In genomic region chr10:79934794-79935569, GRCm38 (mm10) we compare ENCODE assay signal across 11 mouse cellular contexts. TPM values are rescaled to one million over a fixed set of nuclear protein-coding genes. Genes with fewer than 3 reads are reported as not detected.
DNase-seq lines count a peak whose midpoint lies in the region; ATAC-seq and TF ChIP-seq lines count a peak whose summit lies in the region.
"Had no signal": no experiment of that assay in that cellular context is flagged by ENCODE, and none has a peak within 500 bp of the region (broad histone marks: within the 10 kb centered on the region; RNA-seq: fewer than 3 reads in every experiment).

No protein-coding gene starts in this region.

- DNase-seq in heart, postnatal 10 days = no peak
- no peak for DNase-seq in hindbrain, postnatal 0 days (ENCODE audit: low spot score)
- no peak for DNase-seq in frontal cortex, postnatal 10 days (ENCODE audit: low spot score in 2 of 2)

- ATAC-seq in heart, embryonic 15.5 days (replicated peaks; ENCODE audit: insufficient number of reproducible peaks, insufficient read depth, low FRiP score, low read depth) = no peak
- ATAC-seq in megakaryocyte, adult 5-6 weeks (ENCODE audit: poor library complexity, severe bottlenecking) = no peak
- ATAC-seq in hindbrain, postnatal 0 days = no peak
- no peak for ATAC-seq in neural tube, embryonic 15.5 days (ENCODE audit: low FRiP score)

- H3K4me1 ChIP-seq in heart, embryonic 15.5 days (replicated peaks) = peaks cover 78% of the 10 kb centered on the region
- peaks cover 100% of the 10 kb centered on the region for H3K4me1 ChIP-seq in megakaryocyte, embryonic 14.5 days
- H3K4me1 ChIP-seq in hindbrain, postnatal 0 days (ENCODE audit: insufficient read depth, low read length) = peaks cover 10% of the 10 kb centered on the region
- H3K4me1 ChIP-seq in neural tube, embryonic 15.5 days = peaks cover 64% of the 10 kb centered on the region

- peaks cover 12% of the 10 kb centered on the region for H3K36me3 ChIP-seq in heart, embryonic 15.5 days
- peaks cover 99% of the 10 kb centered on the region for H3K36me3 ChIP-seq in megakaryocyte, embryonic 14.5 days (replicated peaks; ENCODE audit: low read length)
- no peaks in the 10 kb centered on the region for H3K36me3 ChIP-seq in hindbrain, postnatal 0 days (ENCODE audit: insufficient read depth, low read length)
- H3K36me3 ChIP-seq in neural tube, embryonic 15.5 days = peaks cover 13% of the 10 kb centered on the region

- no peaks in the 10 kb centered on the region for H3K27me3 ChIP-seq in heart, embryonic 15.5 days
- no peaks in the 10 kb centered on the region for H3K27me3 ChIP-seq in megakaryocyte, embryonic 14.5 days (replicated peaks)
- H3K27me3 ChIP-seq in hindbrain, postnatal 0 days (ENCODE audit: insufficient read depth, low read length) = no peaks in the 10 kb centered on the region
- H3K27me3 ChIP-seq in neural tube, embryonic 15.5 days (replicated peaks) = no peaks in the 10 kb centered on the region

- H3K9me3 ChIP-seq in heart, embryonic 15.5 days (replicated peaks) = no peaks in the 10 kb centered on the region
- H3K9me3 ChIP-seq in megakaryocyte, embryonic 14.5 days = no peaks in the 10 kb centered on the region
- no peaks in the 10 kb centered on the region for H3K9me3 ChIP-seq in hindbrain, postnatal 0 days (ENCODE audit: low read length)
- no peaks in the 10 kb centered on the region for H3K9me3 ChIP-seq in neural tube, embryonic 15.5 days (replicated peaks)
- H3K9me3 ChIP-seq: G1E had no signal

- 84% methylated on average over 16 of the region's 16 CpGs for WGBS in heart, embryonic 15.5 days
- 79% methylated on average over 16 of the region's 16 CpGs for WGBS in hindbrain, postnatal 0 days
- 90% methylated on average over 16 of the region's 16 CpGs for WGBS in neural tube, embryonic 15.5 days

- no peak overlapping the region for H3K4me3 ChIP-seq in heart, embryonic 15.5 days
- H3K4me3 ChIP-seq in megakaryocyte, embryonic 14.5 days (replicated peaks) = peak overlapping the region; percentile 18
- no peak overlapping the region for H3K4me3 ChIP-seq in hindbrain, postnatal 0 days (ENCODE audit: low read length)
- H3K4me3 ChIP-seq in neural tube, embryonic 15.5 days (replicated peaks) = no peak overlapping the region

- 0 out of 2 replicates have a peak overlapping the region, but pooled peaks have one; percentile 1 for H3K27ac ChIP-seq in heart, embryonic 15.5 days
- 0 out of 2 replicates have a peak overlapping the region, but pooled peaks have one; percentile 48 for H3K27ac ChIP-seq in hindbrain, postnatal 0 days
- peak overlapping the region; percentile 63; the same call in 1 of the 2 replicates for H3K27ac ChIP-seq in neural tube, embryonic 15.5 days (replicated peaks)

- no peak overlapping the region for H3K9ac ChIP-seq in heart, embryonic 15.5 days
- no peak overlapping the region for H3K9ac ChIP-seq in hindbrain, postnatal 0 days (replicated peaks; ENCODE audit: low read length)
- no peak overlapping the region for H3K9ac ChIP-seq in neural tube, embryonic 15.5 days (replicated peaks)

- intact Hi-C loops in heart, postnatal 10 days (cut with DNase I) = no loop called here

- no peak overlapping the region for H3K4me2 ChIP-seq in heart, embryonic 15.5 days
- no peak overlapping the region for H3K4me2 ChIP-seq in hindbrain, postnatal 0 days (ENCODE audit: low read depth, low read length)
- H3K4me2 ChIP-seq in neural tube, embryonic 15.5 days = no peak overlapping the region

- TF ChIP-seq CTCF in hindbrain, postnatal 0 days (IDR thresholded peaks at IDR 0.05; ENCODE audit: low read depth) = no peak

RNA-seq across cellular contexts. Expression of gene Arid3a, which starts 8.1 kb away (rescaled TPM):
- polyA plus RNA-seq in heart, embryonic 15.5 days (2015; fragmentation: Nextera tagmentation; extraction: Ambion mirVana) = 2.1 and 3.7 TPM in 2 replicates
- 1 to 10 TPM; 3.1 to 3.2 TPM for total RNA-seq in heart, postnatal 10 days (2021)
- 89.7 and 142 TPM in 2 replicates for polyA plus RNA-seq in megakaryocyte, embryonic 14.5 days (2012; ENCODE audit: insufficient read depth, low replicate concordance)
- 36.7 and 38.7 TPM in 2 replicates for total RNA-seq in megakaryocyte, adult 5-6 weeks (2015)
- total RNA-seq in megakaryocyte, adult 5-6 weeks (2017) = 59.2 and 67.8 TPM in 2 replicates
- 9.7 and 10.1 TPM in 2 replicates for total RNA-seq in hindbrain, postnatal 0 days (2014; rRNA removed)
- polyA plus RNA-seq in hindbrain, postnatal 0 days (2015; fragmentation: Nextera tagmentation; extraction: Ambion mirVana) = 2.5 and 2.6 TPM in 2 replicates
- polyA plus RNA-seq in neural tube, embryonic 15.5 days (2015; fragmentation: Nextera tagmentation; extraction: Ambion mirVana) = 2.4 and 5.1 TPM in 2 replicates

RNA-seq across cellular contexts. Expression of gene R3hdm4, which starts 14.0 kb away (rescaled TPM):
- polyA plus RNA-seq in heart, embryonic 15.5 days (2015; fragmentation: Nextera tagmentation; extraction: Ambion mirVana) = 95.2 and 118 TPM in 2 replicates
- 10 to 100 TPM; 93.4 to 94.9 TPM for total RNA-seq in heart, postnatal 10 days (2021)
- 418 and 597 TPM in 2 replicates for polyA plus RNA-seq in megakaryocyte, embryonic 14.5 days (2012; ENCODE audit: insufficient read depth, low replicate concordance)
- 118 and 121 TPM in 2 replicates for total RNA-seq in megakaryocyte, adult 5-6 weeks (2015)
- 92.1 and 134 TPM in 2 replicates for total RNA-seq in megakaryocyte, adult 5-6 weeks (2017)
- 111 and 133 TPM in 2 replicates for total RNA-seq in hindbrain, postnatal 0 days (2014; rRNA removed)
- polyA plus RNA-seq in hindbrain, postnatal 0 days (2015; fragmentation: Nextera tagmentation; extraction: Ambion mirVana) = 252 and 267 TPM in 2 replicates
- polyA plus RNA-seq in neural tube, embryonic 15.5 days (2015; fragmentation: Nextera tagmentation; extraction: Ambion mirVana) = 264 and 288 TPM in 2 replicates

RNA-seq across cellular contexts. Expression of gene Kiss1r, which starts 18.2 kb away (rescaled TPM):
- polyA plus RNA-seq in heart, embryonic 15.5 days (2015; fragmentation: Nextera tagmentation; extraction: Ambion mirVana) = 0.34 and 0.51 TPM in 2 replicates
- under 1 TPM; 0.17 to 0.22 TPM for total RNA-seq in heart, postnatal 10 days (2021)
- 2.7 and 4.5 TPM in 2 replicates for polyA plus RNA-seq in megakaryocyte, embryonic 14.5 days (2012; ENCODE audit: insufficient read depth, low replicate concordance)
- total RNA-seq in megakaryocyte, adult 5-6 weeks (2015) = 0.18 and 0.29 TPM in 2 replicates
- total RNA-seq in megakaryocyte, adult 5-6 weeks (2017) = 0.26 and 0.77 TPM in 2 replicates
- 7.7 and 9.4 TPM in 2 replicates for total RNA-seq in hindbrain, postnatal 0 days (2014; rRNA removed)
- 3.4 and 3.9 TPM in 2 replicates for polyA plus RNA-seq in hindbrain, postnatal 0 days (2015; fragmentation: Nextera tagmentation; extraction: Ambion mirVana)
- polyA plus RNA-seq in neural tube, embryonic 15.5 days (2015; fragmentation: Nextera tagmentation; extraction: Ambion mirVana) = 1.8 and 2.8 TPM in 2 replicates

RNA-seq across cellular contexts. Expression of gene Gm26602, which starts 24.3 kb away (rescaled TPM):
- polyA plus RNA-seq in heart, embryonic 15.5 days (2015; fragmentation: Nextera tagmentation; extraction: Ambion mirVana) = 15.7 TPM in 1 of 2 replicates, not detected in the other
- not detected for total RNA-seq in heart, postnatal 10 days (2021)
- polyA plus RNA-seq in megakaryocyte, embryonic 14.5 days (2012; ENCODE audit: insufficient read depth, low replicate concordance) = not detected in 2 replicates
- total RNA-seq in megakaryocyte, adult 5-6 weeks (2015) = not detected in 2 replicates
- total RNA-seq in megakaryocyte, adult 5-6 weeks (2017) = not detected in 2 replicates
- not detected in 2 replicates for total RNA-seq in hindbrain, postnatal 0 days (2014; rRNA removed)
- polyA plus RNA-seq in hindbrain, postnatal 0 days (2015; fragmentation: Nextera tagmentation; extraction: Ambion mirVana) = 4.9 and 17.2 TPM in 2 replicates
- polyA plus RNA-seq in neural tube, embryonic 15.5 days (2015; fragmentation: Nextera tagmentation; extraction: Ambion mirVana) = 22.7 and 23.6 TPM in 2 replicates
- total RNA-seq: G1E; left cerebral cortex, postnatal 25 days; megakaryocyte progenitor cell, adult 5-6 weeks had no signal
- polyA plus RNA-seq: urinary bladder, adult 2 months had no signal

RNA-seq across cellular contexts. Expression of gene Wdr18, which starts 25.0 kb away (rescaled TPM):
- 56.7 and 66.6 TPM in 2 replicates for polyA plus RNA-seq in heart, embryonic 15.5 days (2015; fragmentation: Nextera tagmentation; extraction: Ambion mirVana)
- total RNA-seq in heart, postnatal 10 days (2021) = 10 to 100 TPM; 22.7 to 23.4 TPM
- polyA plus RNA-seq in megakaryocyte, embryonic 14.5 days (2012; ENCODE audit: insufficient read depth, low replicate concordance) = 22.2 and 23.8 TPM in 2 replicates
- total RNA-seq in megakaryocyte, adult 5-6 weeks (2015) = 10.6 and 15.7 TPM in 2 replicates
- total RNA-seq in megakaryocyte, adult 5-6 weeks (2017) = 7.8 TPM in 2 replicates
- total RNA-seq in hindbrain, postnatal 0 days (2014; rRNA removed) = 74.6 and 81.6 TPM in 2 replicates
- polyA plus RNA-seq in hindbrain, postnatal 0 days (2015; fragmentation: Nextera tagmentation; extraction: Ambion mirVana) = 109 TPM in 2 replicates
- polyA plus RNA-seq in neural tube, embryonic 15.5 days (2015; fragmentation: Nextera tagmentation; extraction: Ambion mirVana) = 94.4 and 104 TPM in 2 replicates

Comparison
In these comparisons a context has a peak if more than half of its experiments do, and no peak if none do; other contexts are left out.
1. H3K27ac ChIP-seq: peak in every context shown above with its lines; median percentile 63 in neural tube, embryonic 15.5 days; 48 in hindbrain, postnatal 0 days; 1 in heart, embryonic 15.5 days.
2. RNA of gene Arid3a, which starts 8.1 kb away (polyA plus RNA-seq): 89.7 to 142 TPM in megakaryocyte, embryonic 14.5 days; 2.5 to 2.6 TPM in hindbrain, postnatal 0 days, 2.4 to 5.1 TPM in neural tube, embryonic 15.5 days and 2.1 to 3.7 TPM in heart, embryonic 15.5 days; every median in the first group is over 10 times any median in the second.